Mouse (Mus musculus) gastrocnemius, adult 2 months (tissue): ENCODE data around the gene Olfr1124. TPM values are rescaled to one million over a fixed set of nuclear protein-coding genes. Genes with fewer than 3 reads are reported as not detected.
"Not testable (repeated sequence)": the region's sequence is repeated elsewhere in the genome, so short reads cannot be mapped to it uniquely, and the experiment has no call there.

Experiments
- DNase-seq: peaks from one replicate; pipeline ENCODE4 v3.0.0; 2022
- H3K27ac ChIP-seq: fragments of 200-600 bp; 2 replicates; pipeline ENCODE4 v1.8.1; 2022; ENCODE audit warnings: mild to moderate bottlenecking
- H3K4me3 ChIP-seq: fragments of 200-600 bp; 2 replicates; pipeline ENCODE4 v1.8.1; 2022; ENCODE audit warnings: mild to moderate bottlenecking, moderate library complexity
- CTCF ChIP-seq: fragments of 200-600 bp; IDR thresholded peaks from 2 replicates; pipeline ENCODE4 v1.8.1; 2022; ENCODE audit warnings: antibody characterized with exemption, mild to moderate bottlenecking, moderate library complexity
- intact Hi-C: fragments of 180-260 bp; cut with DNase I; formaldehyde crosslinking; loops from one replicate; pipeline ENCODE4 v1.15.1; 2025
- long read RNA-seq, 2 experiments: library from polyadenylated mRNA; stranded (forward); transcript quantifications; one replicate each; pipeline ENCODE4 v2.0.0; 2021
- total RNA-seq, 2 experiments: library from RNA; stranded (reverse); gene quantifications; 2 replicates each; pipeline ENCODE4 v1.2.3; 2021

Olfr1124 gene
- total RNA-seq, result not detected
- long read RNA-seq, experiment 1, result 0 reads
- long read RNA-seq, experiment 2, result 0 reads

DNA sequence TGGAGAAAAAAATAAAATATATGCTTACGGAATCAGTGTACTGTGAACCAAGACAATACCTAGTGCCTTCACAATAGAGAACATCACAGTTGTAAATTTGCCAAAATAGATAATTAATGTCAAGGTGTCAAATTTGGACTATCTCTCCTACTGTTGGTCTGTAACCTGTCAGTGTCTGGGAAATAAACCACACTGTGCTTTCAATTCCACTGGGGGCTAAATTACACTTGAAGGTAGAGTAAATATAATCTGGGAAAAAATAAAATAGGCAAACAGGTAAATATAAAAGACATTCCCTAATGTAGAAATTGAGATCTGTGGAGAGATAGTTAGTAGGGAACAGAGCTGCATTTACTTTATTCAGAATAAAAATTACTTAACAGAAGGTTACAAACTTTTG is at the start of gene Olfr1124:
TSS of gene Olfr1124 (plus strand) at position 301 of the 400 bp plus-strand sequence.
- Histone ChIP-seq H3K27ac (no peak within 1 kb of the TSS), H3K4me3 (no peak within 1 kb of the TSS)
- DNase-seq, result no peak
- TF ChIP-seq CTCF, result no peak
- intact Hi-C loops, result no loop called here

DNA sequence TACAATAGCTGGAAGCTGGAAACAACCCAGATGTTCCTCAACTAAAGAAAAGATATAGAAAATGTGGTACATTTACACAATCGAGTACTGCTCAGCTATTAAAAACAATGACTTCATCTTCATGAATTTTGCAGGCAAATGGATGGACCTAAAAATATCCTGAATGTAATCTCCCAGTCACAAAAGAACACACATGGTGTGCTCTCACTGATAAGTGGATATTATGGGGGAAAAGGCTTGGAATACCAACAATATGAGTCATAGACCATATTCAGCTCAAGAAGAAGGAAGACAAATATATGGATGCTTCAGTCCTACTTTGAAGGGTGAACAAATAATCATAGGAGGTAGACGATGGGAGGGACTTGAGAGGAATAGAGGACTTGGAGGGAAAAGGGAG is 46.1 kb upstream of the Olfr1124 start:
- TF ChIP-seq CTCF, result no peak
- intact Hi-C loops, result no loop called here
- H3K27ac ChIP-seq, result no peak overlapping the region
- no peak for DNase-seq
- H3K4me3 ChIP-seq, result no peak overlapping the region

DNA sequence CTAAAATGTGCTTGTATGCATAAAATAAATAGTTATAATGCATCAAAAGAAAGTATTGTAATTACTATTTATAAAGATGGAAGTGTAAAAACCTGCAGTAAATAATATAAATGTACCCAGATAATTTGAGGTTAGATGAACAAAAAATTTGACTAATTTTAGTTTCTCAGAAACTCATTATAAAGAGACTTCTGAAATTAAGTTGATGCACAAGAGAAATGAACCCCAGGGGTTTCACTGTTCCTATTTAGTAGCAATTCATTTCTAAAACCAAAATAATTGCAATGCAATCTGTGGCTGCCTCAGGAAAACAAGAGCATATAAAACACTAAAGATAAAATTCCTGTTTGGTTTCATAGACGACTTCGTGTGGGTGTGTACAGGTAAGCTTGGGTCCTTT is 44.5 kb upstream of the Olfr1124 start, which contains the start of gene Olfr1122:
TSS of gene Olfr1122 (plus strand) at position 301 of the 400 bp plus-strand sequence.
- DNase-seq, result no peak
- Histone ChIP-seq H3K4me3 (no peak within 1 kb of the TSS), H3K27ac (no peak within 1 kb of the TSS)
- intact Hi-C loops, result no loop called here
- no peak for TF ChIP-seq CTCF

DNA sequence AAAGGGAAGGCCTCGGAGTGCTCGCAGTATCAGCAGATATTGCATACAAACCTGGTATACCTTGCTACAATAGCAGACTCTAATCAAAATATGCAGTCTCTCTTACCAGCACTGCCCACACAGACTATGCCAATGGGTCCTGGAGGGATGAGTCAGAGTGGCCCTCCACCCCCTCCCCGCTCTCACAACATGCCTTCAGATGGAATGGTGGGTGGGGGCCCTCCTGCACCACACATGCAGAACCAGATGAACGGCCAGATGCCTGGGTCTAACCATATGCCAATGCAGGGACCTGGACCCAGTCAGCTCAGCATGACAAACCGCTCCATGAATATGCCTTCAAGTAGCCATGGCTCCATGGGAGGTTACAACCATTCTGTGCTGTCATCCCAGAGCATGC is 36.5 kb upstream of the Olfr1124 start:
- H3K27ac ChIP-seq, H3K4me3 ChIP-seq, intact Hi-C loops, DNase-seq: not testable (repeated sequence)

DNA sequence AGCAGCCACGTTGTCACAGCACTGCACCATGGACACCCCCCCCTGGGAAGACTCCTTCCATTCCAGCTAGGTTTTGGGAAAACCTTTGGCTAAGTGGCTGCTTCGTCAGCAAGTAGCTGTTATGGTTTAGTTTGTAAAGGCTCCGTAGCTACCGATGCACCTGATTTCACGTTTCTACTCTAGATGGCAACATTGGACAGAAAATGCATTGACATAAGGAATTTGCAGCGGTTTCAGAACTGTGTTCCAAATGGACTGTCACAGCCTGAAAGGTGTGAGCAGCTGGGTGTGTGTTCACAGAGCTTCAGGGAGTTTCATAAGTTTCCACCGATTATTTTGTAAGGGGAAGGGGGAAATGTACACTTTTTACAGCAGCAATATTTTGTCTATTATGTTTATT is 35.4 kb upstream of the Olfr1124 start:
- intact Hi-C loops, result not testable (repeated sequence)

DNA sequence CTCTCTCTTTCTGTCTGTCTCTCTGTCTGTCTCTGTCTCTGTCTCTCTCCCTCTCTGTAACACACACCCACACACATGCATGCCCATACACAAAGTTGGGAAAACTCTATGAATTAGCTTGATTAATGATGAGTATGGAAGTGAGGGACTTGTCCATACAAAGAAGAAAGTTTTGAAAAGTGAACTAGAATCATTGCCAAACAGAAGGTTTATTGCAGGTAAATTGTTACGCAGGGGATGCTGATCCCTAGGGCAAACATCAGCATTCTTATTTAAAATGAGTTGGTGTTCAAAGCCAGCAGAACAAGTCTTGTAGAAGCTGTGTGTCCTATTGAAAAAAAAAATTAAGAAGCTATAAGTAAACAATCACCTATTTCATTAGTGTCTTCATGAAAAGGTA is 13.7 kb upstream of the Olfr1124 start, which contains the start of gene Olfr1123:
TSS of gene Olfr1123 (plus strand) at position 301 of the 400 bp plus-strand sequence.
- TF ChIP-seq CTCF, result no peak
- Histone ChIP-seq H3K27ac (no peak within 1 kb of the TSS), H3K4me3 (no peak within 1 kb of the TSS)
- intact Hi-C loops, result no loop called here
- DNase-seq, result no peak

More for the DNA sequence above, 35.4 kb upstream of the Olfr1124 start:
- H3K27ac ChIP-seq, DNase-seq, H3K4me3 ChIP-seq: not testable (repeated sequence)

DNA sequence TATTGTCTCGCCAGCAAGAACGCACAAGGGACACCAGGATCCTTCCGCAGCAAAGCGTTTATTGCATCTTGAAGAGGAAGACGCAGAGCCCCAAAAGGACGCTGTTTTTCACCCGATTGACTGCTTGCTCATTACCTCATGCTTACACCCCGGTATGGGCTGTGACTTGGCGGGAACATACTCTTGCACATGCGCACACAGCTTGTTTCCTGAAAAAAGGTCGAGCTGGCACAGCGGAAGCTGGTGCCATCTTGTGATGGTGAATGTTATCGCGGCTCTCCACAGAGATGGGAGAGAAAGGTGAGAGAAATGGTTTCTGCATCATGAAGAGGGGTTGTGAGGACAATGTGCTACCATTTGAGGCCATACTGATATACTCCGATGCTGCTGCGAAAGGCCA is 7.7 kb downstream of the Olfr1124 start:
- H3K4me3 ChIP-seq, result no peak overlapping the region
- no peak overlapping the region for H3K27ac ChIP-seq
- TF ChIP-seq CTCF, result no peak
- intact Hi-C loops, result no loop called here
- no peak for DNase-seq

DNA sequence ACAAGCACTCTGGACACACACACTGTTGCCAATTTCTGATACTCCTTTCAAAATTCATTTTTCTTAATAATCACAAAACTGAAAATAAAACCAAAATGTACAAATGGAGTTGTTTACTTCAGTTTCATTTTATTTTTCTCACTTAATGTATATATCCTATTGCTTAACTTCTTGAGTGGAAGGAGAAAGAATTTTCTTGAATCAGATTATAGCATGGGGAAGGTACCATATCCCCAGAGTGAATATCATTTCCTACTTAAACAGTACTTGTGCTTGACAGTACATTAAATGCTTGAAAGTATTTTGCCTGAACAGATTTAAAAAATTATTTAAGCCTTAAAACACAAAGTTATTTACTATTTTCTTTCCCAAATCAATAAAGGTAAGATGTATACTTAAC is 23.6 kb downstream of the Olfr1124 start, which contains the start of gene Olfr1126:
TSS of gene Olfr1126 (plus strand) at position 301 of the 400 bp plus-strand sequence.
- intact Hi-C loops, result no loop called here
- DNase-seq, result no peak
- no peak within 1 kb of the TSS for H3K4me3 ChIP-seq
- no peak within 1 kb of the TSS for H3K27ac ChIP-seq
- no peak for TF ChIP-seq CTCF

DNA sequence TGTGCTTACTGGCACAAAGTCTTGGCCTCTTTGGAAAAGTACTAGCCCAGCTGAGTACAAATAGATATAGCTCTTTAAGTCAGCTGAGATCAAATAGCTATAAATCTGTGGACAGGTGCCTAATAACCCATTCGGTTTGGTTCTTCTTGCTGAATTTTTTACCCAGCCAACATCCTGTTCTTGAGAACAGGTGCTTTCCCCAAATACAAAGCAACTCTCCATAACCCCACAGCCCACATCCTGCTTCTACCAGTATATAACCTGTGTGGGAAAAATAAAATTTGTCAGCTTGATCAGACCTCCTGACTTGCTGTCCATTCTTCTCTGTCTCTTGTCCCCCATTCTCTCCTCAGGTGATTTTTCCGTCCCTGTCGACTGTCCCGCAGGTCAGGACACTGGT is 31.7 kb downstream of the Olfr1124 start:
- H3K27ac ChIP-seq, result no peak overlapping the region
- TF ChIP-seq CTCF, result no peak
- DNase-seq, result no peak
- intact Hi-C loops, result no loop called here
- no peak overlapping the region for H3K4me3 ChIP-seq

DNA sequence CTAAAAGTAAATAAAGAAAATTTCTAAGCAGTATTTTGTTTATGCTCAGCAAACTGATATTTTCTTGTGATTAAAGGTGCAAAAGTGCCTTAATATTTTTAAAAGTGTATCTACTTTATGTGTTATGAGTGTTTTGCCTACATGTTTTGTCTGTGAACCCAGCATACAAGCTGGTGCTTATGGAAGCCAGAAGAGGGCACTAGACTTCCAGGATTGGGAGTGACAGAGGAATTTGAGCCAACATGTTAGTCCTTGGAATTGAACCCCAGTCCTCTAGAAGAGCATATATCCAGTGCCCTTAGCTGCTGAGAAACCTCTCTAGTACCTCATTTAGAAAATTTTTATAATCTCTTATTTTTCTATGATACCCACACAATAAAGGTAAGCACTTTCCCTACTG is 50.1 kb downstream of the Olfr1124 start:
- no peak for TF ChIP-seq CTCF
- intact Hi-C loops, result no loop called here
- Histone ChIP-seq H3K27ac (no peak overlapping the region), H3K4me3 (no peak overlapping the region)
- DNase-seq, result no peak

DNA sequence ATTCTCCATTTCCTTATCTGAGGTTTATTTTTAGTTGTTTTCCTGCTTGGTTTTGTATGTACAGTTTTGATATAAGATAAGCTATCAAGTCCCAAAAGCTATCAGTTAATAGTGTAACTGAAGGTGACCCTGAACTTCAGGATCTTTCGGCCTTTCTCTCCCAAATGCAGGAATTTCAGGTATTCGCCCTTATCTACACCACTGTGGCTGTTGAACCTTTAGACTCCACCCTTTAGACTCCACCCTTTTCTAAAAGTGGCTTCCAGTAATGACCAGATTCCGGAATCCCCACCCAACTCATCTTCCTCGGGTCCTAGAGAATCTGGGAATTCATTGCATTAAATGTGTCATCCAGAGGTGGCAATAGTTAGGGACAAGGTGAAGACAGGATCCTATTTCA is 51.1 kb downstream of the Olfr1124 start:
- Histone ChIP-seq H3K27ac (no peak overlapping the region), H3K4me3 (no peak overlapping the region)
- intact Hi-C loops, result no loop called here
- no peak for TF ChIP-seq CTCF
- DNase-seq, result no peak

DNA sequence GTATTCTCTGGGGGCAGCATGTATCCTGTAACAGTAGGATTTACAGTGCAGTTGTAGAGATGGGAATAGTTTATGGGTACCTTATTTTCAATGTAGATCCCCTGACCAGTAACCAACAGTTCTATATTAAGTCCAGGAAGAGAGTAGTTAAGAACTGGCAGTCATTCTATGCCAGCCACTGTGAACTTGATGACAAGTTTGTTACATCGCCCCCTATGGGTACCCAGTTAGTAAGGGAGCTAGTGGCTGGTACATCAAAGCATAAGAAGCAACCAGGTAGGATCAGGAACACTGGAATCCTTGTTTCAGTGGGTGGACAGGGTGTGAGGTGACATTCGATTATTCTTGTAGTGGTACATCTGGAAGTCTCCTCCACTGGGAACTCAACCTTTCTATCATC is 52.2 kb downstream of the Olfr1124 start:
- intact Hi-C loops, result no loop called here
- TF ChIP-seq CTCF, result no peak

More for the DNA sequence above, 52.2 kb downstream of the Olfr1124 start:
- no peak for DNase-seq
- Histone ChIP-seq H3K4me3 (no peak overlapping the region), H3K27ac (no peak overlapping the region)

Other genes starting within 250 kb of the Olfr1124 start
- gene Olfr1112, start 242.5 kb upstream of the Olfr1124 start, total RNA-seq, result not detected
- not detected for gene Olfr1113, start 221.3 kb upstream of the Olfr1124 start, total RNA-seq
- not detected for gene Olfr1115, start 182.3 kb upstream of the Olfr1124 start, total RNA-seq
- not detected for gene Olfr1116, start 162.7 kb upstream of the Olfr1124 start, total RNA-seq
- gene Olfr1118, start 122.7 kb upstream of the Olfr1124 start, total RNA-seq, result not detected
- not detected for gene Olfr1120, start 75.5 kb upstream of the Olfr1124 start, total RNA-seq
- not detected for gene Olfr1121, start 60.4 kb upstream of the Olfr1124 start, total RNA-seq
- not detected for gene Olfr1122, start 44.4 kb upstream of the Olfr1124 start, total RNA-seq
- gene Olfr1123, start 13.6 kb upstream of the Olfr1124 start, total RNA-seq, result not detected
- gene Olfr1126, start 23.7 kb downstream of the Olfr1124 start, total RNA-seq, result not detected
- gene Pramel7, start 66.8 kb downstream of the Olfr1124 start, total RNA-seq, result not detected
- gene Pramel6, start 76.3 kb downstream of the Olfr1124 start, total RNA-seq, result not detected
- not detected for gene Olfr153, start 101.5 kb downstream of the Olfr1124 start, total RNA-seq
- not detected for gene Olfr1128, start 115.3 kb downstream of the Olfr1124 start, total RNA-seq
- gene Olfr1129, start 143.6 kb downstream of the Olfr1124 start, total RNA-seq, result not detected
- gene Olfr1130, start 175.9 kb downstream of the Olfr1124 start, total RNA-seq, result not detected
- gene Olfr1131, start 196.8 kb downstream of the Olfr1124 start, total RNA-seq, result not detected
- not detected for gene Olfr1132, start 207.3 kb downstream of the Olfr1124 start, total RNA-seq
- not detected for gene Olfr1133, start 217.1 kb downstream of the Olfr1124 start, total RNA-seq
- not detected for gene Olfr1134, start 228.2 kb downstream of the Olfr1124 start, total RNA-seq
- gene Olfr1135, start 243.4 kb downstream of the Olfr1124 start, total RNA-seq, result not detected